Mouse (Mus musculus): Measurements from ENCODE around the gene Gsg1l.

Gsg1l gene

DNA sequence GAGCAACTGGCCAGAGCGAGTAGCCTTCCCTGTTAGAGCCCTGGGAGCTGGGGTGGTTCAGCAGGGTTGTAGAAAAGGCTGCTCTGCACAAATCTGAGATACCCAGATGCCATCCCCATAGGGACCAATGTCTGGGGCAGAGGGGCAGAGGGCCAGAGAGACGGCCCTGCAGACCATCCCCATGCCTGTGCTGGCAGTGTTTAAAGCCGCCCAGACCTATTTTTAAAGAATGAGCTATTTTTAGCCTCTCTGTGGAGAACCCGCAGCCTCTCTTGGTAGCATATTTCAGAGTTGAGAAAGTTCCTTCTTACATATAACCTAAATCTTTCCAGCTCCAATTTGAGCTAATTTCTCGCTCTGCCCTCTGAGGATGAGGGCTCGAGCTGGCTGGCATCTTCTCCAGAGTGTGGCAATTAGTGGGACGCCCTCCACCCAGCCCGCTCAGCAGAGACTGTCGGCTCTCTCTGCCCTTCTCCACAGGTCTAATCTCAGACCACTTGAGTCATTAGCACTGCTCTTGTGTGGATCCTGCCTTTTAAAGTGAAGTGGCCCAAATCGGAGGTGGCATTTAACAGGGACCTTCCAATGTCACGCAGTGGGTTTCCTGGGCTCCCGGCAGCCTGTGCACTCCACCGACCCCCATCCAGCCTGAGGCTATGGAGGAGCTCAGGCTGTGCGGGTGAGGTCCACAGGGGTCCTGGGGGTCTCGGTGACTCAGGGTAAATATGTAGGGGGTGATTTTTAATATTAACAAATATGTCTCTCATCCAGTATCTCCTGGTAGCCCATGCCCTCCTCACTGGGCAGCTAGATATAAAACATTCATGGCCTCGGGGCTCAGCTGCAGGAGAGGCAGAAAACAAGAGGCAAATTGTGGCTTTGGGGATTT is 148.6 kb downstream of the Gsg1l start:
- no peak for DNase-seq

DNA sequence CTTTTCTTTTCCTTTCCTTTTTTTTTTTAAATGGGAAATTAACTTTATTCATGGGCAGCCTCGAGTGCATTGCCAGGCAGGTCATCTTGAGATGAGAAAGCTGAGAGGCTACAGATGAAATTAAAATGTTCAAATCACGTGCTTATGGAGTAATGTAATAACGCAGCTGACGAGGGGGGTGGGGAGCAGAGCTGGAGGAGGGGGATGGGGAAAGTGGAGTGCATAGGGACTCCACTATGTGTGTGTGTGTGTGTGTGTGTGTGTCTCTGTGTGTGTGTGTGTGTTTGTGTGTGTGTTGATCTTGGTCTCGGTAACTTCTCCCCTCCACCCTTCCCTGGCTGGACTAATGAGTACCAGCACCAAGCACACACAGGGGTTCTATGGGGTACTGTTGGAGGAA is 150.6 kb downstream of the Gsg1l start:
- DNase-seq, result no peak

DNA sequence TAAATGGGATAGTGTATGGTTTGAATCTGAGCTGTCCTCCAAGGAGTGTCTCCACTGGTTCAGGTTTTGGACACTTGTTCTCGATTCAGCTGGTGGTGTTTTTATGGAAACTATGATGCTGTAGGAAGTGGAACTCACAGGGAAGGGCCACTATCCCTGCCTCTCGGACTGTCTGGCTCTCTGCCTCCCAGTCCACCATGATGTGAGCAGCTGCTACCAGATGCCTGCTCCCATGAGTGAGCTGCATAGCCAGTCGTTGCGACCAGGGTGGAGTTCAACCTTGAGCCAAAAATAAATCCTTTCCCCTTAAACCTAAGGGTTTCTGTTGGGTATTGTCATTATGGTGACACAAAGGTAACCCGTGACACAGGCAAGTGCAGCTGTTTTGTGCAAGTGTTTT is 158.2 kb downstream of the Gsg1l start:
- DNase-seq, result no peak

DNA sequence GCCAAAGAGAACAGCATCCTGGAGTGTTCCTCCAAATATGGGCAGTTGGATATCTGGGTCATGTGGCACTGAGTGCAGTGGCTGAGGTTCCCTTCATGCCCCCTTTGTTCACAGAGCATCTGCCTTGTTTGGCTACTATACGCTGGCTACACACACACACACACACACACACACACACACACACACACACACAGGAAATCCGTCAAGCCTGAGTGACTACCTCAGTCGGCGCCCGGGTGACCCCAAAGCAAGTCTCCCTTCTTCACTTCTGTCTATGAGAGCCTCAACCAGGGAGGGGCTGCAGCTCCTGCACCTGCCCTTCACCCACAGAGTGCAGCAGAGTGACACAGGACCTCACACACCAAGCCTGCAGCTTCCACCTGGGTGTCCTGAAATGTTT is 161.4 kb downstream of the Gsg1l start:
- peak; percentile 76 to 78 for DNase-seq

DNA sequence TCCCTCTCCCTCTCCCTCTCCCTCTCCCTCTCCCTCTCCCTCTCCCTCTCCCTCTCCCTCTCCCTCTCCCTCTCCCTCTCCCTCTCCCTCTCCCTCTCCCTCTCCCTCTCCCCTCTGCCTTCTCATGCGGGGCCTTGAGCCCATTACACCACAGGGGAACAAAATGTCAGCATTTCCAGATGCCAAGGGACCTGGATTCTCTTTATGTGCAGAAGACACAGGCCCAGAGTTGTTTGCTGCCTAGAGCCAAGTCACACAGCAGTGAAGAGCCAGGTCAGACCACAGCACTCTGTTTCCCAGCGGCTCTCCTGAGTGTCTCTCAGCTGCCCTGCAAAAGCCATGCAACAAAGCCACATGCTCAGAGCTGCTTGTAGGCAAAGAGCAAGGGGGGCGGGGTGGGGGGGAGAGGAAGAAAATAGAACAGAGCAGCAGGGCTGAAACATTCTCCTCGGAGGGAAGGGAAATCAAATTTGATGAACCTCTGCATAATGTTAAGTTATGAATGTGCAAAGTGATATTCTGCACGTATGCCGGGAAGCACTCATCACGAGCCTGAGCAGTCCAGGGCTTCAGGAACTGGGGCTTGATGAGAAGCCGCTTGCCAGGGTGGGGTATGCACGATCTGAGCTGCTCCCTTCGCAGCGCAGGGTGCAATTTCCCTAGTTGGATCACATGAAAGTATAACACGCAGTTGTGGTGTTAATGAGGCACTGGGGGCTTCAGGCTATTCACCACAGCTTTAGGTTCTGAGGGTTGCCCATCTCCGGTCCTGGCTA is 181.6 kb downstream of the Gsg1l start:
- no peak for DNase-seq

DNA sequence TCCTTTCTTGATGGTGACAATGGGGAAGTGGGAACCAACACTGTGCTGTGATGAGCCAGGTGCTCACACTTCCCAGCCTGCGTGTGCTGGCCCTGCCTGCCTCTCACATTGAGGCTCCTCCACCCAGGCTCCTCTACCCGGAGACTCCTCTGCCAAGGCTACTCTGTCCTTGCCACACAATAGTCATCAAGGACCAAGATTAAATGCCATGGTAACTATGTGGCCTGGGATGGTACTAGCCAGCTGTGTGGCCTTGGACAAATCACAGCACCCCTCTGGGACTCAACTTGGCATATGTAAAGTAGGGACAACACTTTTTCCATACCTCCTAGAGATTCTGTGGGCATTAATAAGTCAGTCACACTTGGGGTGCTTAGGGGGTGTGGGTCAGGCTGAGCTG is 182.3 kb downstream of the Gsg1l start:
- no peak for DNase-seq

DNA sequence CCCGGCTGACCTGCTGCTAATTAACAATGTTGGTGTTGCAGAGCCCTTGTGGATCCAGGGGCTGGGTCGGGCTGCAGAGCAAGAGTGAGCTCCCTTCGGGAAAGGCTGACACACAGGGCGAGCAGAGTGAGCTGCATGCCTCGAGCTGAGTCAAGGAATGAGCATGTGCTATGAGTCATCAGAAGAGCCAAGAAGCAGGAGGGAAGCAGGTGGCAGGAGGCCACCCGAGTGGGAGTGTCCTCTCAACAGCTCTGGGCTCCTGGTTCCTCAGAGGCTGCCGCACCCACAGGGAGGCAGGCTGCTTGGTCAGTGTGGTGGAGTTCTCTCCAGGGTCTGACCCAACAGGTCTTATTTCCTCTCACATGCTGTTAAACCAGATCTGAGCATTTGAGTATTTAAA is 183.2 kb downstream of the Gsg1l start:
- no peak for DNase-seq

DNA sequence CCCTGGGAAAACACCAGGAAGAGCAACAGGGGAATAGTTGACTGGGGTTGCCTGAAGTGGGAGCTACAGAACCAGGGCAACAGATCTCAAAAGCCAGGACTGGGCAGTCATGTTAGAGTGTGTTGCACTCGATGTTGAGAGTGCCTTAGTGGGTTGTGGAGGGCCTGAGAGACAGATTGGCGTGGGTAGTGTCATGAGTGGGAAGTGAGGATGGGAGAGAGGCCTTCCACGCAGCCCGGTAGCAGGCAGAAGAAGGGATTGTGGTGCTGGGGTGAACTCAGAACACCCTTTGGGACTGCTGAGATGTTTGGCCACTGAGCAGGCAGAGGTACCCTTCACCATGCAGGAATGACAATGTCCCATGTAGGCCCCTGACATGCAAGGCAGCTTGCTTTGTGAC is 185.2 kb downstream of the Gsg1l start:
- DNase-seq, result no peak

DNA sequence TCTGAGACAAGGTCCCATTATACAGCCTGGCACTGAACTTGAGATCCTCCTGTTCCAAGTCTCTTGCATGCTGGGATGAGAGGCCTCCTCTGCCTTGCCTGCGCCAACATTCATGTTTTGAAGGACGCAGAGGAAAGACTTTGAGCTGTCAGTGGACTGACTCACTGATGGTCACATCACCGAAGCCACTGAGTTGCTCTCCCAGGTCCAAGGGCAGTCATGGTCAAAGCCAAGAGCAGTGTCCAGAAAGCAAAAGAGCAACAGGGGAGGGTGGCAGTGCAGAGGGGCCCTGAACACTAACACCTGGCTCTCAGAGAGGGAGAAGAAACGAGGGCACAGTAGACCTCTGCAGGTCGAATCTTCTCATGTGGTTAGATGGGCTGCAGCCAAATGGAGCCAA is 188.6 kb downstream of the Gsg1l start:
- no peak for DNase-seq

DNA sequence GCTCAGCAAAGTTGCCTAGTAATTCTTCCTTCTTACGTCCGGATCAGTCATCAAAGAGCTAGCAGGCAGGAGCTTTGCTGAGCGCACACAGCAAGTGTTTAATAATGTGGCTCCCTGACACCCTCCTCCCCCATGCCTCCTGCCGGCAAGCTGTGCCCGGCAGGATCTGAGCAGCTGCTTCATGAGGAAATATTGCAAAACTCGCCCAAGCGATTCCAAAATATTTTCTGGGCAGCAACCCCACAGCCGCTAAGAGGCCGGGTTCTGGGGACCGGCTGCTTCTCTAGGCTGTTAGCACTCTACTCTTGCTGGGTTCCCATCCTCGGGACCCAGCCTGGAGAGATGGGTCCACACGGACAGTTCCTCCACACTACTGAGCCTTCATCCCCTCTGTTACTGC is 193.8 kb downstream of the Gsg1l start:
- DNase-seq, result no peak

DNA sequence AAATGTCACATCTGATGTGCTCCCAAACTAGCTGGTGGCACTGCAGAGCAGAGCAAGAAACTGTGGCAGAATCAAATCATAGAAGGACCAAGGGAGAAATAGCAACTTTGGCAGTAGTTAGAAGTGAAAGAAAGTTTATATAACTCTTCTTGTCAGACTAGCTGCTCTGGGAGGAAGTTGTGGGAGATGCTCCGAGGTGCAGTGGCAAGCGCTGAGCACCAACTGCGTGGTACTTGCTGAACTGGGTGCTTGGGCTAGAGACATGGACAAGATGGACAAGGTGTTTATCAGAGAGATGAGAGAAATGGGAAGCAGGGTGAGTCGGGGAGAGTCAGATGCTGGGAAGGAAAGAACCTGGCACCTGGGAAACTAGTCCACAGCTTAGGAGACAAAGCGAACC is 194.4 kb downstream of the Gsg1l start:
- DNase-seq, result no peak

DNA sequence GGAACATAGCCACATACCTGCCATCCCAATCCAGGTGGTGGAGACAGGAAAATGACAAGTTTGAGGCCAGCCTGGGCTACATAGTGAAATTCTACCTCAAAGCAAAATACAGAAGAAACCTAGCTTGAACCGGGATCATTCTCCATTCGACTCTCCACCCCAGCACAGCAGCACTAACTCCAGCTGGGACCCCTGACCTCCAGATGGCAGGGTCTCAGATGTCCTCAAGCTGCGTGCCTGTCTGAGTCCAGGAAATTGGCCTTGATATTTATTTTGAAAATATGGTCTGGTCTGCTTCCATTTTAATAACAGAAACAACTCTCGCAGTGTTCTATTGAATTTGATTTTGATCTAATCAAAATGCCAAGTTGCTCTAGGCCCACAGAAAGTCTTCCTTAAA is 195.1 kb downstream of the Gsg1l start:
- DNase-seq, result no peak

DNA sequence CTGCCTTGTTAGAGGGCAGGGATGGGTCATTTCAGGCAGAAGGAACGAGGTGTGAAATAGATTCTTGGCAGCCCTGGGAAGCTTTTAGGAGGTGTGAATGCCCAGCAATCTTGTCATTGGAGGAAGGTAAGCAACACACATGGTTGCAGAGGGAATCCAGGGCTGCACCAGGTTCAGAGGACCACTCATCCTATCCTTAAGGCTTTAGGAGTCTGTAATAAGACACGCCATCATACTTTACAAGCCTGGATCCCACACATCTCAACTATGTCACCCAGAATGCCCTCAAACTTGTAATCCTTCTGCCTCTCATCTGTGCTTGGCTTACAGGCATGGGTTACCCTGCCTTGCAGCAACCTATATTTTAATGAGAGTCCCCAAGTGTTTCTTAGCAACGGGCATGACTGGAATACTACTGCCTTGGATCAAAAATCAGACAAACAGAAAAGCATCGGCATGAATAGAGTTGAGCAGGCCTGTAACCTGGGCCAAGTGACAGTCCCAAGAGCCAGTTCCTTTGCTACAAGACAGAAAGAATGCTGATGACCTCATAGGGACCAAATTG is 196.0 kb downstream of the Gsg1l start:
- no peak for DNase-seq

DNA sequence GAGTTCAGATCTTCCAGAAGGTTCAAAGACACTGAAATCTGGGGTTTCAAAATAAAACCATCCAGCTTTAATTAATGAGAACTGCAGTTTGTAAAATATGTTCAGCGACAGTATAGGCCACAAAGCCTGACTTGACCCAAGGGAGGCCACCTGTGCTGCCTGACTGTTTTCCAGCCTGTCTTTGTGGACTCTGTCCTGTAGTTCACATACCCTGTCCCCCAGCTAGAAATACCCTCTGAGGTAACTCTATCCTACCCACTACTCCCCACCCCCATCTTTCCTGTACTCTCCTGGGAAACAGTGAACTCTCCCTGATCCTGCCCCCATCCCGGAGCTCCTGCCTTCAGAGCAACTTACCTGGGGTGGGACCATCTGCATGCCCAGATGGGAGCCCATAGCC is 199.0 kb downstream of the Gsg1l start:
- DNase-seq, result no peak

DNA sequence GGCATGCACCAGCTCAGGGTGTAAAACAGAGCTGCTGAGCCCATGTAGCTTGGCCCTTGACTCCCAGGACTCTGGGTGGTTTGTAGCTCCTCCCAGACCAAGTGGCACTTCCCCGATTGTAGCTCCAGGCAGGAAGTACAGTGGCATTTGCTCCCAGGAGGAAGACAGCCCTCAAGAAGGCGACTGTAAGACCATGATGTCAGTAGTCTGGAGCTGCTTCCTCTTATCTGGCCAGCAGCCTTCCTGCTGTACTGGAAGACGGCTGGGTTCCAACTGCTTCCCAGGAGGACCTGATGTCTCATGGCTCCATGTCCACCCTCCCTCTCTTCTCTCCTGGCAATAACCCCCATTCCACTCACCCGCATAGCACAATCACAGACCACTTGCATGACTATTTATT is 204.2 kb downstream of the Gsg1l start:
- no peak for DNase-seq

DNA sequence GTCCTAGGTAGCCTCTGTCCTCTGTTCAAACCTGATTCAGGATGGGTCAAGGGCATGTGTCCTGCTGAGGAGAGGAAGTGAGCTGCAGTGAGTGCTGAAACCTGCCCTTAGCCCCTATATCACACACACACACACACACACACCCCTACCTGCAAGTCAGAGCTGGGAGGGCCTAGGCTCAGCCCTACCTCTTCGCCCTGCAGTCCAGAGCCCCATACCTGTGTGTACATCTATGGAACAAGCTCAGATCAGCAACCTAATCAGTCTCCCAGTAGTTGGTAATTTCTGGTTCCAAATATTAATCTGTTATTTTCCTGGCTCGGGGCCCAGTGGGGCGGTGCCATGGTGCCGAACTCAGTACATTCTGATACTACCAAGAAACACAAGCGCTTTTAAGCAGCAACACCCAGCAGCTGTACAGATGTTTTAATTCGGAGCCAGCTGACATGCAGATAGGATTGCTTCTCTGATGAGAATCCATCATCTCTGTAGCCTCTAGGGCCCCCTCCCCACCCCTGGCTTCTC is 208.2 kb downstream of the Gsg1l start:
- DNase-seq, result no peak

DNA sequence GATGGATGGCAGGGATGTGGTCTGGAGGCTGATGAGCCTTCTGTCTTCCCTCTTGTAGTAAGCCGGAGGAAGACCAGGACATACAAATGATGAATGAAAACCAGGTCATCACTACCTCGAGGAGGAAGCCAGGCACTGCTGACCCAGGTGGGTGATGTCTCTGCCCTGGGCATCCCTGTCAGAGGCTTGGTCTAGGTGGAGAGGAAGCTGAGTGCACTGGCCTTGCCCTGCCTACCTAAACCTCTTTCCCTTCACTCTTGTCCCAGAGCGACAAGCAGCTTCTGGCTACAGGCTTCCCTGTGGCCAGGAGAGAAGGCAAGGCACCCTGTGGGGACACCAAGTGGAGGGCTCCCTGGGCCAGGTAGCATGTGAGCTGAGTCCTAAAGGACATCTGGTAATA is 209.3 kb downstream of the Gsg1l start:
- DNase-seq, result no peak

DNA sequence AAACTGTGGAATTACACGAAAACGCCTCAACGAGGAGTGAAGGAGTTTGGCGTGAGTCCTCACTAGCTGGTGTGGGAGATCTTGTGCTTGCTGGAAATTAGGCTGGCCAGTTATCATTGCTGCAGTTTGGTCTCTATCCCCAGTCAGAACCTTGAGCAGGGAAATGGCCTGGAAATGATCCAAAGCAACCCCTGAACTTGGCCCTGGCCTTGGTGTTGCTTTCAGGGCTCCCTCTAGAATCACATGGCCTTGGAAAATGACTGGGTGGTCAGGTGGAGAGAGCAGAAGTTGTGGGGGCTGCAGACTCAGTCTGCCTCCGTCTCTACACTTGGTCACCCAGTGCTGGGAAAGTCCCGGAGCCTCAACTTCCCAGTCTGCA is 210.0 kb downstream of the Gsg1l start:
- no peak for DNase-seq

DNA sequence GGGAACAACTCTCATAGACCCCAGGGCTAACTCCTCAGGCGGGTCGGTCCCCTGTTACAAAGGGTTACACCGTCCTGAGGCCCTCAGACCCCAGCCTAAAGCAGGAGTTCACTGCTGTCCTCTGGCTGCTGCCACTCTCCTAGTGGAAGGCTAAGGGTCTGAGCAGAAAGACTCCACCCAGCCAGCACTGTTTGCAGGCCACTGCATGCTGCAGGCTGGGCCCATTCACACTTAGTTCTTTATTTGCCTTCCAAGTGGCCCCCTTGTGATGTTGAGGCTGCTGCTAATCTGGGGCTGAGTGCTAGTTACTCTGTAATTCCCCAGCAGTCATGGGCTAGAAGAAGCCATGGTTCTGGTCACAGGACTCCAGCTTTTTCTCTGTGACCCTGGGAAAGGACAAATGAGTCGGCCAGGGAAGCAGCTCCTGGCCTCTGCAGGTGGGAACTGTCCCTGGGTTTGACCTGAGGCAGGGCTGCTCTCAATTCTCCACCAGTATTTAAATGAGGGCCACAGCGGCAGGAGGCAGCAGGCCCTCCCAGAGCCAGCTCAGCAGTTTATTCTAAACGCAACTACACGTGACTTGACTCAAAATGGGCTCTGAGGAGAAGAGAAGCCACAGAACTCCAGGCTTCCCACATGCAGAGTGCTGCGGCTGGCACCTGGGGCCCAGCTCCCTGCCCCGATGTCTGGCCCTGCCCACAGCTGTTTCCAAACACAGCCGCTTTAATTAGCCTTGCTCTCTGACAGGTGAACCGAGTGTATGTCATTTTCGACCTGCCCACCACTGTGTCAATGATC is 210.6 kb downstream of the Gsg1l start:
- DNase-seq, result no peak

DNA sequence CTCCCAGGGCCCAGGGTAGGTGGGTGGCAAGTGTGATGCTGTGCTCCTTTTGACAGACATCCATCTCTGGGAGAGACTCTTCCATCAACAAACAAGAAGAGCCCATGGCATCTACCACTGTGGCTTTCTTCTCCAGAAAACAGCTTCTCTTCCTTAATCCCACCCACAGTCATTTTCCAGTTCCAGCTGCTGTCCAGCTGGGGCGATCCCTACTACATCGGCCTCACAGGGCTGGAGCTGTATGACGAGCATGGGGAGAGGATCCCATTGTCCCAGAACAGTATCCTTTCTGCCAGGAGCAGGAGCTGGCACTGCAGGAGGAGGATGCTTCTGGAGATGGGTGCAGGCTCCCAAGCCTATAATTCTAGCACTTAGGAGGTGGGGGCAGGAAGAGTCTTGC is 213.6 kb downstream of the Gsg1l start:
- no peak for DNase-seq

DNA sequence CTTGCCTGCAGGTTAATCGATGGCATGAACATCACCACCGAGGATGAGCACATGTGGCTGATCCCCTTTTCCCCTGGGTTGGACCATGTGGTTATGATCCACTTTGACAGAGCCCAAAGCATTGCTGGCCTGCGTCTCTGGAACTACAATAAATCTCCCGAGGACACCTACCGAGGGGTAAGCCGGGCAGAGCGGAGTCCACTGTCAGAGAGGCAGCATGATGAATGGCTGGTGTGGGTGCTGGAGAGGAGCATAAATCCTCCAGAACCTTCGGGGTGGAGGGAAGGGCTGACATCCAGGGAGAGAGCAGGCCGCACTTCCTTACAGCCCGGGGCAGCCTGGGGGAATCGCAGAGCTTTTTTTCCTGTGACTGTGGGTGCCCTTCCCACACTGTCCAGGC is 217.0 kb downstream of the Gsg1l start:
- no peak for DNase-seq

DNA sequence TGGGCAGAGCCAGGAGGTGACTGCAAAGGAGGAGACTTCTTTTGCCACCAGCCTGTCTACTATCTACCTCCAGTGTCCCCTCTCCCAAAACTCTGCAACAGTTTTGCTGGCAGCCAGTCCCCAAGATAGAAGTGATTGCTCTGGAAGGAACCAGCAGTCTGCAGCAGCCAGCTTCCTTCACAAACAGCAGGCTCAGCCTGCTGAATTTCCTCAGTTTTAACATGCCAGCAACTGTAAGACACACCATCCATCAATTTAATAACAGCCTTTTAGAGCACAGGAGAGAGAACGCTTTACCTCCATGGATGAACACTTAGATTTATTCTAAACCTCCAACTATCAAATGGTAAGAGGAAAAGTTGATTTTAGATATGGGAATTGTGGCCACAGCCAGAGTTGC is 218.2 kb downstream of the Gsg1l start:
- DNase-seq, result no peak

DNA sequence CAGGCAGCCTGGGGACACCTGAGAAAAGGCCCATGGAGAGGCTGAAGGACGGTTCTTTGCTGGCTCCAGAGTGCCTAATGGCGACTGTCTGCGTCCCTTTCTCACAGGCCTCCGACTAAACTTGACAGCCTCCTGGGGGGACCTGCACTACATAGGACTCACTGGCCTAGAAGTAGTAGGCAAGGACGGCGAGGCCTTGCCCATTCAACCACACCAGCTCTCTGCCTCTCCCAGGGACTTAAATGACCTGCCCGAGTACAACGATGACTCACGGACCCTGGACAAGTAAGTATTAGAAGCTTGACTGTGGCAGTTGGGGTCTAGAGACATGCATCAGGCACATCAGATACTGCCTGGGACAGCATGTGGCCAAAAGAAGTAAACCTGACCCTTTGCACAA is 221.8 kb downstream of the Gsg1l start:
- no peak for DNase-seq

All from B cell, adult 2 months (primary cell).